Mouse (Mus musculus) olfactory bulb, adult 2 months (tissue): ENCODE measurements around the gene Vstm2l.

Source experiments
- CTCF ChIP-seq: fragments of 200-500 bp; IDR thresholded peaks from 2 replicates; pipeline ENCODE4 v1.5.1; 2012; ENCODE audit warnings: low read depth, mild to moderate bottlenecking, low read length, moderate library complexity; ENCODE audit not compliant: insufficient read depth
- POLR2A ChIP-seq: fragments of 200-500 bp; IDR thresholded peaks from 2 replicates; pipeline ENCODE4 v1.6.1; 2012; ENCODE audit warnings: mild to moderate bottlenecking, low read depth, low read length, moderate library complexity; ENCODE audit not compliant: insufficient read depth

DNA sequence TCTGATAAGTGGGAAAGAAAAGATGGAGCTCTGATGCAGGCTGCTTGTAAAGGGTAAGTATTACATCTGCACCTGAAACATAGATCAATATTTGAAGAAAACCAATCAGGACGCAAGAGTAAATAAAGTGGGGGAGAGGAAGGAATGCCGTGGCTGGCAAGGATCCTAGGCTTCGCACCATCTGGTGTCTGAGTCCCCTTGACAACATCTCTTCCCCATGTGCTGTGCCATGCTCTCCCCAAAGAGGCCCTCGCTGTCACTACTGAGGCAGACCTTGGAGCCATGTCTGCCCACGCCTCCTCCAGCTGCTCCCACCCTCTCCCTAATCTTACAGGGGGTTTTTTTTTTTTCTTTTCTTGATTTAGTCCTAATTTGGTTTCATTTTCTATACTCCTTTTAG, 39.5 kb downstream of the Vstm2l start:
- TF ChIP-seq POLR2A = no peak
- TF ChIP-seq CTCF = no peak
